Mouse (Mus musculus) heart, embryonic 13.5 days (tissue): ENCODE data around the gene Slc11a1. TPM values are rescaled to one million over a fixed set of nuclear protein-coding genes. Genes with fewer than 3 reads are reported as not detected.
A peak's percentile ranks its signal among the peaks of the same experiment; 100 is the strongest.
"Not testable (repeated sequence)": the region's sequence is repeated elsewhere in the genome, so short reads cannot be mapped to it uniquely, and the experiment has no call there.

ENCODE experiments used
- ATAC-seq: fragments of 200-750 bp; cut with Nextera tagmentation; 2 replicates; pipeline ENCODE4 v1.8.0; 2017; ENCODE audit warnings: moderate TSS enrichment; ENCODE audit not compliant: insufficient number of reproducible peaks, low FRiP score, low TSS enrichment; ENCODE audit errors: extremely low read depth
- H3K27ac ChIP-seq: fragments of 300-500 bp; sonication (generic); replicated peaks from 2 replicates; pipeline ENCODE4 v1.5.1; 2015; ENCODE audit warnings: moderate library complexity, mild to moderate bottlenecking, inconsistent platforms
- H3K27me3 ChIP-seq: fragments of 300-500 bp; sonication (generic); replicated peaks from 2 replicates; pipeline ENCODE4 v1.6.1; 2015; ENCODE audit warnings: mild to moderate bottlenecking, inconsistent platforms
- H3K36me3 ChIP-seq: fragments of 300-500 bp; sonication (generic); 2 replicates; pipeline ENCODE4 v1.6.1; 2015; ENCODE audit warnings: mild to moderate bottlenecking, inconsistent platforms
- H3K4me1 ChIP-seq: fragments of 300-500 bp; sonication (generic); 2 replicates; pipeline ENCODE4 v1.6.1; 2015; ENCODE audit warnings: inconsistent platforms
- H3K4me2 ChIP-seq: fragments of 300-500 bp; sonication (generic); 2 replicates; pipeline ENCODE4 v1.6.1; 2015; ENCODE audit warnings: inconsistent platforms, mild to moderate bottlenecking, moderate library complexity
- H3K4me3 ChIP-seq: fragments of 300-500 bp; sonication (generic); 2 replicates; pipeline ENCODE4 v1.5.1; 2015; ENCODE audit warnings: moderate library complexity, mild to moderate bottlenecking, inconsistent platforms
- H3K9ac ChIP-seq: fragments of 300-500 bp; sonication (generic); 2 replicates; pipeline ENCODE4 v1.6.1; 2015; ENCODE audit warnings: inconsistent platforms, mild to moderate bottlenecking, moderate library complexity
- H3K9me3 ChIP-seq: fragments of 300-500 bp; sonication (generic); 2 replicates; pipeline ENCODE4 v1.6.1; 2016; ENCODE audit warnings: inconsistent platforms
- WGBS: fragments of 180-500 bp; shearing (Covaris S2); methylation state at CpG from one replicate; pipeline ENCODE4 v1.1.7; 2015; ENCODE audit warnings: mixed read lengths; 5-methylcytosine and 5-hydroxymethylcytosine counted together
- polyA plus RNA-seq: library from polyadenylated mRNA; unstranded; fragments of >200 nt; fragmentation: Nextera tagmentation; extraction: Ambion mirVana; gene quantifications from 2 replicates; pipeline ENCODE4 v1.2.1, GENCODE M21; 2015

The Slc11a1 gene
- polyA plus RNA-seq, 1 experiment from 2014 or later: 3.1 TPM

DNA sequence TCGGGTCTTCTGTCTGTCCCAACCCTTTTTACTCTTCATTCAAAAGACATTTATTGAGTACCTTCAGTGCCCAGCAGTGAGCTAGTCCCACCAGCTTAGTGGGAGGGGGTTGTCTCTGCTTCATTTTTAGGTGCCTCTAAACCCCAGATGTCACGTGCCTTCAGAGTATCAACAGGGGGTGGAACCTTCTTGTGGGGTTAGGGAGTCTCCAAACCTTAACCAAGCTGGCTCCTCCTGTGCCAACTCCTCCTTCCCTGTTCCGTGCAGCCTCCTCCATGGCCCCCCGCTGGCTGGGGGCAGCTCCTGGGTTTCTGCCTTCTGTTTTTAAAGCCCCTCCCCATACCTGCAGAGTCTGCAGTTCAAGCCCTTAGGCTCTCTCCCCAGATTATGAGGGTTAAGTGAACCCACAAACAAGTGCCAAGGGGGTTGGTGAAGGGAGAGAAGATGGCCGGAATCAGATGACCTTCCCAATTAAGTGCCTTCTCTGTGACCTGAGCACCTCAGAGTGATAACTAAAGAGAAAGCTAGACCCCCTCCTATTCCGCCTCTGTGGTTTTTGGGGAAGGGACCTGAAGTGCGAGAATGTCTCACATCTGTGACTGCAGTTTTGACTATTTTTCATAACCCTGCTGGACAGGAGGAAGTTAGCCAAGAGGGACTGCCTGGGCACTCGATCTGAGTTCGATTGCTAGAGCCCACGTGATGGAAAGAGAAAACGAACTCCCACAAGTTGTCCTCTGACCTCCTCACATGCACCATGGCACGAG lies 21.6 kb downstream of the Slc11a1 start:
- not testable (repeated sequence) for ATAC-seq, H3K9me3 ChIP-seq, H3K27me3 ChIP-seq
- H3K4me2 ChIP-seq: peak overlapping the region; percentile 91
- H3K9ac ChIP-seq: peak overlapping the region; percentile 76
- peaks cover 26% of the 10 kb centered on the region for H3K36me3 ChIP-seq
- 10% methylated on average over 12 of the region's 12 CpGs for WGBS
- H3K27ac ChIP-seq: peak overlapping the region; percentile 92
- peak overlapping the region; percentile 54 for H3K4me3 ChIP-seq
- peaks cover 32% of the 10 kb centered on the region for H3K4me1 ChIP-seq

DNA sequence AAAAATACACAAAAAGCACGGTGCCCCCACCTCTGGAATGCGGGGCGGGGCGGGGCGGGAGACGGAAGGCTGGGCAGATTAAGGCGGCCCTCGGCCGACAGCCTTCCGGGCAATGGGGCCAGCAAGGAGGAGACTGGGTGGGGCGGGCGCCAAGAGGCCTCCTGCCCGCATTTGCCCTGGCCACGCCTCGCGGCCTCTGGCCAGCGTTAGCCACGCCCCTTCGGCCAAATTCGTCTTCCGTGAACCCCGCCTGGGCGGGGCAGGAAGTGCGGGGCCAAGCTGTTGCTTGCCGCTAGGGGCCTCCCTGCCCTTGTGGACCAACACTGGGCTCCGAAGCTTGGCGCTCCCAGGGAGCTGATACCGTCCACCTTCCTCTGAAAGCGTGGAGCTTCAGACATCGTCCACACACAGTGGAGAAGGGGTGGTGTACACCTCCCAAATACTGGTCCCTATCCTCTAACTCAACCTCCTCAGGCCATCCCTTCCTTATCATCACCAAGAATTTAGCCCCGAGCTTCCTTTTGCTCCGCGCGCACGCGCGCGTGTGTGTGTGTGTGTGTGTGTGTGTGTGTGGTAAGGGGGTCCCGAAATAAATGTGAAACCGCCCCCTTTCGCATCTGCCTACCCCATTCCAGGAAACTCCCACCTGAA lies 22.4 kb downstream of the Slc11a1 start:
- Histone ChIP-seq H3K4me1 (peaks cover 32% of the 10 kb centered on the region), H3K36me3 (peaks cover 26% of the 10 kb centered on the region), H3K27me3 (no peaks in the 10 kb centered on the region), H3K9me3 (no peaks in the 10 kb centered on the region), H3K27ac (peak overlapping the region; percentile 92), H3K9ac (peak overlapping the region; percentile 83), H3K4me2 (peak overlapping the region; percentile 91), H3K4me3 (peak overlapping the region; percentile 54)
- peak; percentile 91 for ATAC-seq
- under 1% methylated on average over 41 of the region's 41 CpGs for WGBS

DNA sequence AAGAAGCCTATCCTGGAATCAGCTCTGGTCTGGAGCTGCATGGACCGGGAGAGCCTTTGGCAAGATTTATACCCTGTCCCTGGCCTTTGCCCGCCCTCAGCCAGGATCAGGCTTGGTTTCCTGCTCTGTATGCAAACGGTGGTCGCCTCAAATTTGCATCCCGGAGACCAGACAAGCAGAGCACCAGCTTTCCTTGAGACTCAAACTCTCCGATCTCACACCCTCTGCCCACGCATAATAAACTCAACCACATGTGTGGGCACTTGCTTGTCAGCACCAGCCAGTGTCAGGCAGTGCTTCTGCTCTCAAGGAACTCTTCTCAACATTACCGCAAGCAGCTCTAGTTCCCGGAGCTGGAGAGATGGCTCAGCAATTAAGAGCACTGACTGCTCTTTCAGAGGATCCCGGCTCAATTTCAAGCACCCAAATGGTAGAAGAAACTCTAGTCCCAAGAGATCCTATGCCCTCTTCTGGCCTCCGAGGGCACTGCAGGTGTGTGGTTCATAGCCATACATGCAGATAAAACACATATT lies 23.0 kb downstream of the Slc11a1 start:
- H3K4me2 ChIP-seq: peak overlapping the region; percentile 91
- no peaks in the 10 kb centered on the region for H3K27me3 ChIP-seq
- H3K4me3 ChIP-seq: peak overlapping the region; percentile 54
- H3K4me1 ChIP-seq: peaks cover 28% of the 10 kb centered on the region
- peak overlapping the region; percentile 83 for H3K9ac ChIP-seq
- no peak for ATAC-seq
- no peaks in the 10 kb centered on the region for H3K9me3 ChIP-seq
- H3K27ac ChIP-seq: peak overlapping the region; percentile 92
- WGBS: 5% methylated on average over 11 of the region's 11 CpGs
- H3K36me3 ChIP-seq: peaks cover 26% of the 10 kb centered on the region

DNA sequence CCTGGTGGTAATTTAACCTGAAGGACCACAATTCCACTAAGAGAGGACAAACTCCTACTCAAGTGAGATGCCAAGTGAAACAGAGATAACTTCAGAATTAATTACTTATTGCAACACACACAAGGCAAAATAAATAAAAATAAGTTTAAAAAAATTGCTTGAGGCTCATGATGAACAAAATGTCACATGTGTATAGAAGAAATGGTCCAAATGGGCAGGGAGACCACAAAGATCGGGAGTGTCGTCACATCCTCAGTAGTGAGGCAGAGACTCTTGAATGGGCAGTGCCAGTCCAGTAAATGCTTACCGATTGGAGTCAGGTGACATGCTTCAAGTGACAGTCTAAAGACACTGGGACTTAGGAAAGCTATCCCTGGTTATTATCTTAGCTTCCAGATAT lies 25.5 kb downstream of the Slc11a1 start:
- Histone ChIP-seq H3K9ac (no peak overlapping the region), H3K27ac (no peak overlapping the region), H3K4me2 (no peak overlapping the region), H3K4me3 (no peak overlapping the region), H3K9me3 (no peaks in the 10 kb centered on the region), H3K27me3 (no peaks in the 10 kb centered on the region), H3K36me3 (peaks cover under 1% of the 10 kb centered on the region), H3K4me1 (peaks cover 13% of the 10 kb centered on the region)
- WGBS: 76% methylated on average over 3 of the region's 3 CpGs
- no peak for ATAC-seq

DNA sequence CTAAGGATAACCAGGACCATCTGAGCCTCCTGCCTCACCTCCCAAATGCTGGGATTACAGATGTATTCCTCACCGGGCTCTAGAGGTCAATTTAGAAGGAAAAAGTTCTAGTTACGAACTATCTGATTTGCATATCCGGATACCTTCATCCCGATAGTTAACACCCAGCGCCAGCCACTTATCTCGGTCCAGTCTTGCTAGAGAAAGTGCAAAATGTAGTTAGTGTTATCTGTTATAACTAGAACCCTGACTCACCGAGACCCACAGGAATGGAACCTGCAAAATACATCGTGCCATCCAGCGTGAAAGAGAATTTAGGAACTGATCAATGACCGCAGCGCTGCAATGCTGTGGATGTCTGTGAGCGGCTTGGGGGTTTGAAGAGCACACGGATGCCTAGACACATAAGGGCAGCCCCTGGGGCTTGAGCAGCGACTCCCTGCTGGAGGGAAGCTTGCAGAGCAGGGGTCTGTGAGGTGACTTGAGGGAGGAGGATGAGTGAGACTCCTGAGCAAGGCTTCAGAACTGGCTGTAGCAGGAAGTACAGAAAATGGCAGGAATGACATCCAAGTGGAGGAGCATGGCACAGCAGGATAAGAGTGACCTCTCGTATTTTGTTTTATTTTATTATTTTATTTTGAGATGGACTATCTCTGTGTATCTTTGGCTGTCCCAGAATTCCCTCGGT lies 26.2 kb downstream of the Slc11a1 start:
- Histone ChIP-seq H3K4me2 (peak overlapping the region; percentile 39), H3K9ac (peak overlapping the region; percentile 30; the same call in 1 of the 2 replicates), H3K4me3 (no peak overlapping the region; the same call in 1 of the 2 replicates), H3K4me1 (peaks cover 13% of the 10 kb centered on the region), H3K27ac (no peak overlapping the region), H3K27me3 (no peaks in the 10 kb centered on the region), H3K9me3 (no peaks in the 10 kb centered on the region), H3K36me3 (no peaks in the 10 kb centered on the region)
- no peak for ATAC-seq
- 39% methylated on average over 16 of the region's 16 CpGs for WGBS

- H3K27ac ChIP-seq: no peak overlapping the region
- H3K9ac ChIP-seq: no peak overlapping the region
- H3K36me3 ChIP-seq: no peaks in the 10 kb centered on the region
- no peak overlapping the region for H3K4me3 ChIP-seq
- no peaks in the 10 kb centered on the region for H3K27me3 ChIP-seq
- no peak overlapping the region for H3K4me2 ChIP-seq
- WGBS: 65% methylated on average over 4 of the region's 4 CpGs
- H3K4me1 ChIP-seq: peaks cover 6% of the 10 kb centered on the region; the same call in 1 of the 2 replicates
- H3K9me3 ChIP-seq: no peaks in the 10 kb centered on the region
- no peak for ATAC-seq
Measured at GRCm38 (mm10) chr1:74404206-74404605, 29.2 kb downstream of the Slc11a1 start.

DNA sequence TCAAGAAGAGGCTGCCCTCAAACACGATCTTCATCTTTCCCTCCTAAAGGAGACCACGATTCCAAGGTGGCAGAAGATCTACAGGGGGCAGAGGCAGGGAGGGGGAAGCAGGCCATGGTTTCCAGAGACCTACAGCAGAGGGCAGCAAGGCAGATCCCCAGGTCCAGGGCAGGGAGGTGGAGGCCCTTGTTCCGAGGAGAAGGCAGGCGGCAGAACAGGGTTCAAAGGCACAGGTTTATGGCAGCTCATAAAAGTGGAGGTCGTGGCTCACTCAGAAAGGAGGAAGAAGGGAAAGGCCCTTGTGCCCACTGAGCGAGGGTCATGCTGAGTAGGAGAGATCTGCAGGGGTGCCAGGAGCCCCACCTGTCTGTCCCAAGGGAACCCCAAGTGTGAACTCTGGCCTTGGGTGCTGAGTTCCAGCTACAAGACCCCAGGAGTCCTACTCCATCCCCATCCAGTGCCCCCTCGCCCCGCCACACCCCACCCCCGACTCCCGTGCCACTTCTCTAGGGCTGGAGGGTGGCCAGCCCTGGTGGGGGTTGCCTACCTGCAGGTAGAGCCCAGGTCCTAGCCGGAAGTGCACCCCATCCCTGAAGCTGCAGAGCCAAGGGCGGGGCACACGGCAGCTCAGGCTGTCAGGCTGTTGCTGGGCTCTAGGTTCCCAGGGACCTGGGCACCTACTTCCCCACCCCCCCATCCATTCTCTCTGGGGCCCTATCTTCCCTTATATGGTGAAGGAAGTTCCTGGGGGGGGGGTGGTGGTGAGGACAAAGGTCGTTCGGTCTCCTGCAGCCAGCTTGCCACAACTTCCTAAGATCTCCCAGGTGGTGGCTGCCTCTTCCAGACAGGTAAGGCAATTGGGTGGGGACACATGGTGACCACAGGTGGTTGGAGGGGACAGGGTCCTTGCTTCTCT lies 33.9 kb downstream of the Slc11a1 start, which contains the start of gene Vil1:
Vil1 (plus strand) TSS at position 788 of the 916 bp plus-strand sequence.
- ATAC-seq: no peak
- H3K4me3 ChIP-seq: no peak within 1 kb of the TSS
- H3K36me3 ChIP-seq: no peaks in the 10 kb centered on the region
- H3K9me3 ChIP-seq: no peaks in the 10 kb centered on the region
- no peak within 1 kb of the TSS for H3K4me2 ChIP-seq
- H3K27me3 ChIP-seq: no peaks in the 10 kb centered on the region
- H3K4me1 ChIP-seq: no peaks in the 10 kb centered on the region
- WGBS: 47% methylated on average over 15 of the region's 15 CpGs
- no peak within 1 kb of the TSS for H3K27ac ChIP-seq
- H3K9ac ChIP-seq: no peak within 1 kb of the TSS

GRCm38 (mm10) chr1:74411753-74412325 lies 36.8 kb downstream of the Slc11a1 start:
- H3K27me3 ChIP-seq: no peaks in the 10 kb centered on the region
- no peak overlapping the region for H3K27ac ChIP-seq
- 67% methylated on average over 2 of the region's 2 CpGs for WGBS
- no peak overlapping the region for H3K4me2 ChIP-seq
- H3K4me1 ChIP-seq: no peaks in the 10 kb centered on the region
- no peaks in the 10 kb centered on the region for H3K36me3 ChIP-seq
- no peak overlapping the region for H3K4me3 ChIP-seq
- no peak for ATAC-seq
- no peak overlapping the region for H3K9ac ChIP-seq
- H3K9me3 ChIP-seq: no peaks in the 10 kb centered on the region

GRCm38 (mm10) chr1:74412711-74413110 lies 37.7 kb downstream of the Slc11a1 start:
- WGBS: 76% methylated on average over 8 of the region's 8 CpGs

DNA sequence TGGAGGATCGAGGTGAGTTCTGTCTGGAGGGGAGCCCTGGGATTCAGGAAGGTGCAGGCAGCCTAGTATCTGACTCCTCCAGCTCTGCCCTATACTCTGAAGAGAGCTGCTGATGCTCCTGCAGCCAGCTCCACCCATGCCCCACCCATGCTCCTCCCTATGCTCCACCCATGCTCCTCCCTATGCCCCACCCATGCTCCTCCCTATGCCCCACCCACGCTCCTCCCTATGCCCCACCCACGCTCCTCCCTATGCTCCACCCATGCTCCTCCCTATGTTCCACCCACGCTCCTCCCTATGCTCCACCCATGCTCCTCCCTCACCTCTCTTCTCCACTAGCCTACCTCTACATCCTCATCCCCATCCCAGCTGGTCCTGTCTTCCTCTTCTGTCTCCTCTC lies 40.1 kb downstream of the Slc11a1 start:
- Histone ChIP-seq H3K4me1 (peaks cover 13% of the 10 kb centered on the region; the same call in 1 of the 2 replicates), H3K9ac (no peak overlapping the region), H3K36me3 (no peaks in the 10 kb centered on the region), H3K4me2 (no peak overlapping the region), H3K27ac (no peak overlapping the region), H3K9me3 (no peaks in the 10 kb centered on the region), H3K4me3 (no peak overlapping the region), H3K27me3 (no peaks in the 10 kb centered on the region)
- WGBS: 35% methylated on average over 4 of the region's 4 CpGs
- ATAC-seq: no peak

More at GRCm38 (mm10) chr1:74412711-74413110, 37.7 kb downstream of the Slc11a1 start:
- H3K4me3 ChIP-seq: no peak overlapping the region
- H3K9ac ChIP-seq: no peak overlapping the region
- H3K9me3 ChIP-seq: no peaks in the 10 kb centered on the region
- H3K27ac ChIP-seq: no peak overlapping the region
- H3K36me3 ChIP-seq: no peaks in the 10 kb centered on the region
- H3K4me2 ChIP-seq: no peak overlapping the region
- H3K27me3 ChIP-seq: no peaks in the 10 kb centered on the region
- no peaks in the 10 kb centered on the region for H3K4me1 ChIP-seq
- ATAC-seq: no peak
